Mouse (Mus musculus) forebrain, embryonic 11.5 days (tissue): ENCODE data around the gene Coro1a. TPM values are rescaled to one million over a fixed set of nuclear protein-coding genes. Genes with fewer than 3 reads are reported as not detected.

Experiments used
- ATAC-seq: fragments of 200-750 bp; cut with Nextera tagmentation; replicated peaks from 2 replicates; pipeline ENCODE4 v1.8.0; 2017; ENCODE audit warnings: moderate TSS enrichment; ENCODE audit not compliant: low FRiP score
- DNase-seq: peaks from one replicate; pipeline ENCODE4 v3.0.0-alpha.2; 2017; ENCODE audit warnings: low spot score
- H3K27ac ChIP-seq: fragments of 300-500 bp; sonication (generic); 2 replicates; pipeline ENCODE4 v1.5.1; 2014; ENCODE audit warnings: low read depth, low read length
- H3K27me3 ChIP-seq: fragments of 300-500 bp; sonication (generic); 2 replicates; pipeline ENCODE4 v1.6.1; 2014; ENCODE audit warnings: mild to moderate bottlenecking, low read length, mixed read lengths; ENCODE audit not compliant: control insufficient read depth, insufficient read depth
- H3K36me3 ChIP-seq: fragments of 300-500 bp; sonication (generic); 2 replicates; pipeline ENCODE4 v1.6.1; 2014; ENCODE audit warnings: mild to moderate bottlenecking, low read length, moderate library complexity, mixed read lengths; ENCODE audit not compliant: control insufficient read depth, insufficient read depth
- H3K4me1 ChIP-seq: fragments of 300-500 bp; sonication (generic); replicated peaks from 2 replicates; pipeline ENCODE4 v1.6.1; 2014; ENCODE audit warnings: low read length, mixed read lengths; ENCODE audit not compliant: control insufficient read depth, insufficient read depth
- H3K4me2 ChIP-seq: fragments of 300-500 bp; sonication (generic); 2 replicates; pipeline ENCODE4 v1.6.1; 2014; ENCODE audit warnings: low read depth, mild to moderate bottlenecking, low read length, moderate library complexity, mixed read lengths; ENCODE audit not compliant: severe bottlenecking
- H3K4me3 ChIP-seq: fragments of 300-500 bp; sonication (generic); 2 replicates; pipeline ENCODE4 v1.5.1; 2014; ENCODE audit warnings: low read depth, low read length
- H3K9ac ChIP-seq: fragments of 300-500 bp; sonication (generic); 2 replicates; pipeline ENCODE4 v1.6.1; 2014; ENCODE audit warnings: low read length
- H3K9me3 ChIP-seq: fragments of 300-500 bp; sonication (generic); 2 replicates; pipeline ENCODE4 v1.6.1; 2016; ENCODE audit warnings: low read length, mixed read lengths; ENCODE audit not compliant: control insufficient read depth
- WGBS: fragments of 180-500 bp; shearing (Covaris S2); extraction: QIAGEN DNeasy Blood & Tissue Kit; methylation state at CpG from one replicate; pipeline ENCODE4 v1.1.7; 2014; 5-methylcytosine and 5-hydroxymethylcytosine counted together
- polyA plus RNA-seq: library from polyadenylated mRNA; unstranded; fragments of >200 nt; fragmentation: Nextera tagmentation; extraction: Ambion mirVana; gene quantifications from 2 replicates; pipeline ENCODE4 v1.2.1, GENCODE M21; 2014

Gene Coro1a
- polyA plus RNA-seq, 1 experiment from 2014 or later, result 39.0 TPM

DNA sequence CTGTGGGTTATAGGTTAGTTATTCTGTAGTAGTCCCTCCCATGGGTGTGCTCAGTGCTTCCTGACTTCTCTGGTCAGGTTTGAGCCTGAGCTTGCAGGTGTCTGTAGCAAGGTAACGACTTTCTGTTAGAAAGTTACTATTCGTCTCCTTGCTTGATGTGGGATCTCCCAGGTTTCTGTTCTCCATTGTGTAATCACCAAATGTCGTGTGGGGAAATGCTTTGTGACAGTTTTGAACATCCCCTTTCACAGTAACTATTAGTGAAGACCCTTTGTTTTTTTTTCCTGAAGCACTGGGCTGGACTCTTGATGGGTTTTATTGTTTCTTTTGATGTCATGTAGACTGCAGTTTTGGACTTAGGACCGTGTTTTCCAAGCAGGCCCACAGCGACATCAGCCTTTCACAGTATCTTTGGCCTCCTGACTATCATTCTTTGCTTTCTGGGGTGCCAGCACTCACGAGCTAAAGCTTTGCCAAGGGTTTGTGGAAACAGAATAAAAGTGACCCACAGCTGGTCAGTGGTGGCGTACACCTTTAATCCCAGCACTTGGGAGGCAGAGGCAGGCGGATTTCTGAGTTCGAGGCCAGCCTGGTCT lies 40.0 kb downstream of the Coro1a start:
- Histone ChIP-seq H3K27ac (no peak overlapping the region), H3K9ac (no peak overlapping the region), H3K36me3 (peaks cover 3% of the 10 kb centered on the region; the same call in 1 of the 2 replicates), H3K9me3 (no peaks in the 10 kb centered on the region), H3K4me2 (no peak overlapping the region), H3K4me1 (no peaks in the 10 kb centered on the region), H3K4me3 (no peak overlapping the region), H3K27me3 (no peaks in the 10 kb centered on the region)
- DNase-seq (no peak), ATAC-seq (no peak)
- WGBS, result 87% methylated on average over 9 of the region's 9 CpGs

- no peak overlapping the region for H3K4me3 ChIP-seq
- H3K27ac ChIP-seq, result no peak overlapping the region
- no peak for ATAC-seq
- no peaks in the 10 kb centered on the region for H3K9me3 ChIP-seq
- H3K36me3 ChIP-seq, result peaks cover 3% of the 10 kb centered on the region; the same call in 1 of the 2 replicates
- no peak overlapping the region for H3K9ac ChIP-seq
- DNase-seq, result no peak
- no peaks in the 10 kb centered on the region for H3K4me1 ChIP-seq
- 94% methylated on average over 3 of the region's 3 CpGs for WGBS
- H3K4me2 ChIP-seq, result no peak overlapping the region
- no peaks in the 10 kb centered on the region for H3K27me3 ChIP-seq
Measured at GRCm38 (mm10) chr7:126665269-126665668, 42.3 kb downstream of the Coro1a start.

DNA sequence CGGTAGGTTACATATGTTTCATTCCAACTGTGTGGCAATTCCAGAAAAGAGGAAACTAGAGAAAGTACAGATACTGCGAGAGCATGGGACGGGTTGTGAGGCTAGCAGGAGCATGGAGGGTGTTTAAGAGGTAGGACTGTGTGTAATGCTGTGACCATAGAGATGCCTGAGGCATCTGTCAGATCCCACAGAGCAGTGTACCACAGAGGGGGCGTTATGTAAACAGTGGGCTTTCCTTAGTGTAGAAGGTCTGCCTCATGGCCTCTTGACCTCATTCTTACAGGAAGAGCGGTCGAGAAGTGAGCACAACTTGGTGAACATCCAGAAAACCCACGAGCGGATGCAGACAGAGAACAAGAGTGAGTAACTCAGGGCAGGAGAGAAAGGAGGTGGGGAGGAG lies 43.9 kb downstream of the Coro1a start:
- H3K9ac ChIP-seq, result no peak overlapping the region
- H3K4me2 ChIP-seq, result no peak overlapping the region
- 85% methylated on average over 8 of the region's 8 CpGs for WGBS
- ATAC-seq, result no peak
- no peak for DNase-seq
- H3K4me1 ChIP-seq, result no peaks in the 10 kb centered on the region
- peaks cover 3% of the 10 kb centered on the region; the same call in 1 of the 2 replicates for H3K36me3 ChIP-seq
- no peaks in the 10 kb centered on the region for H3K9me3 ChIP-seq
- no peak overlapping the region for H3K4me3 ChIP-seq
- H3K27me3 ChIP-seq, result no peaks in the 10 kb centered on the region
- no peak overlapping the region for H3K27ac ChIP-seq

DNA sequence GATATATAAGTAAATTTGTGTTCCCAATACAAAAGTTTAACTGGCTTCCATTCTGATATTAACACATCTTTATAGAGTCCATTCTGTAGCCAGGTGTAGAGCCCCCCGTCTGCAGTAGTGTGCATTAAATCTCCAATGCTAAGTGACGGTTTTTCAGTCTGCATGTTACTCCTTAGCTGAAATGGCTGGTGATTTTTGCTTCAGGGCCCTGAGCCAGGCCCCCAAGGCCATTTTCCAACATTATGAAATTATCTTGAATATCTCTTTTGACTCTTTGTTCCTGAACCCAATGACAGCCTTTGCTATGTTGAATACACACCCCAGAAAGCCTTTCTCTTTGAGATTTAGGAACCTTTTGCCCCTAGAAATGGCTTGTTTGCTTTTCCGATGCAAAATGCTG lies 47.8 kb downstream of the Coro1a start:
- H3K9me3 ChIP-seq, result no peaks in the 10 kb centered on the region
- H3K4me1 ChIP-seq, result no peaks in the 10 kb centered on the region
- no peaks in the 10 kb centered on the region for H3K27me3 ChIP-seq
- no peak overlapping the region for H3K27ac ChIP-seq
- no peaks in the 10 kb centered on the region; the same call in 1 of the 2 replicates for H3K36me3 ChIP-seq
- 82% methylated on average over 3 of the region's 3 CpGs for WGBS
- no peak for DNase-seq
- no peak overlapping the region for H3K9ac ChIP-seq
- no peak for ATAC-seq
- H3K4me2 ChIP-seq, result no peak overlapping the region
- H3K4me3 ChIP-seq, result no peak overlapping the region

- H3K27ac ChIP-seq, result no peak overlapping the region
- WGBS, result 95% methylated on average over 1 of the region's 1 CpGs
- H3K4me1 ChIP-seq, result no peaks in the 10 kb centered on the region
- no peak overlapping the region for H3K4me3 ChIP-seq
- H3K9me3 ChIP-seq, result no peaks in the 10 kb centered on the region
- DNase-seq, result no peak
- H3K4me2 ChIP-seq, result no peak overlapping the region
- no peaks in the 10 kb centered on the region for H3K36me3 ChIP-seq
- H3K9ac ChIP-seq, result no peak overlapping the region
- H3K27me3 ChIP-seq, result no peaks in the 10 kb centered on the region
- ATAC-seq, result no peak
Measured at GRCm38 (mm10) chr7:126657522-126657921, 50.1 kb downstream of the Coro1a start.

- no peaks in the 10 kb centered on the region for H3K9me3 ChIP-seq
- no peaks in the 10 kb centered on the region for H3K27me3 ChIP-seq
- H3K4me2 ChIP-seq, result no peak overlapping the region
- no peak overlapping the region for H3K4me3 ChIP-seq
- 96% methylated on average over 3 of the region's 3 CpGs for WGBS
- no peaks in the 10 kb centered on the region for H3K36me3 ChIP-seq
- DNase-seq (no peak), ATAC-seq (no peak)
- H3K4me1 ChIP-seq, result no peaks in the 10 kb centered on the region
- no peak overlapping the region for H3K27ac ChIP-seq
- no peak overlapping the region for H3K9ac ChIP-seq
Measured at GRCm38 (mm10) chr7:126655695-126656094, 51.9 kb downstream of the Coro1a start.

DNA sequence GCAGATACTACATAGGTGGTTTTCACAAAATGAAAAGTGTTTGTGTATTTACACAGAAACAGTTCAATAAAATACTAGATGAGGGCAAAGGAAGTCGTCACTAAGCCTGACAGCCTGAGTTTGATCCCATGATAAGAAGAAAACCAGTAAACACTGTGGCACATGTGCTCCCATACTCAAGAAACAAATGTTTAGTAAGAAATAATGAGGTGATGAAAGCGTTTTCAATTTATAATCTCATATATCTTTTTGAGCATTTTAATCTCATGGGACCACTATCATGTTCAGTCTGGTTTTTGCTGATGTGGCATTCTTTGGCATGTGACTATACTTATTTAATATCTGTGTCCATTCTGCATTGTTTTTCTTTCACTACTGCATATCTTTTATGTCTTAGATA lies 53.6 kb downstream of the Coro1a start:
- no peak for DNase-seq
- ATAC-seq, result no peak
- WGBS, result 90% methylated on average over 2 of the region's 2 CpGs
- Histone ChIP-seq H3K4me3 (no peak overlapping the region), H3K36me3 (no peaks in the 10 kb centered on the region), H3K9me3 (no peaks in the 10 kb centered on the region), H3K27ac (no peak overlapping the region), H3K9ac (no peak overlapping the region), H3K4me2 (no peak overlapping the region), H3K27me3 (no peaks in the 10 kb centered on the region), H3K4me1 (peaks cover 3% of the 10 kb centered on the region; the same call in 1 of the 2 replicates)

DNA sequence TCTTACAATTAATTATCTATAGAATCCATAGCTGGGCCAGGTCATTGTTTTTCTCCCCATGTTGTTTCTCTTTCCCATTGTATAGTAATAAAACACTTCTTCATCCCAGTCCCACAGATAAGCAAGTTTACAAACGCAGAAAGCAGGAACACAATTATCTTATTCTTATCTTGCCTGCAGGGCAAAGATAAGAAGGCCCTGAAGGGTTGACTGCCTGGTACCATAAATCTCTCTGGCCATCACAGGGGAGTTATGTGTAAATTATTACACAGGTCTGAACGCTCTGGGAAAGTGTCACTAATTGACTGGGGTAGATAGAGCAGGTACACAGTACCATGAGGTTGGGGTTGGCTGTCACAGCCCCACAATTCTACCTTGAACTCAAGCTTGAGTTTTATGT lies 56.7 kb downstream of the Coro1a start:
- ATAC-seq, result no peak

More for the DNA sequence above, 56.7 kb downstream of the Coro1a start:
- Histone ChIP-seq H3K36me3 (no peaks in the 10 kb centered on the region), H3K9ac (no peak overlapping the region), H3K27ac (no peak overlapping the region), H3K9me3 (no peaks in the 10 kb centered on the region), H3K4me2 (no peak overlapping the region), H3K27me3 (no peaks in the 10 kb centered on the region), H3K4me1 (peaks cover 3% of the 10 kb centered on the region; the same call in 1 of the 2 replicates), H3K4me3 (no peak overlapping the region)
- WGBS, result 96% methylated on average over 2 of the region's 2 CpGs
- no peak for DNase-seq
